Comparison of ENCODE assay signal across 22 mouse cellular contexts in the genomic region with DNA sequence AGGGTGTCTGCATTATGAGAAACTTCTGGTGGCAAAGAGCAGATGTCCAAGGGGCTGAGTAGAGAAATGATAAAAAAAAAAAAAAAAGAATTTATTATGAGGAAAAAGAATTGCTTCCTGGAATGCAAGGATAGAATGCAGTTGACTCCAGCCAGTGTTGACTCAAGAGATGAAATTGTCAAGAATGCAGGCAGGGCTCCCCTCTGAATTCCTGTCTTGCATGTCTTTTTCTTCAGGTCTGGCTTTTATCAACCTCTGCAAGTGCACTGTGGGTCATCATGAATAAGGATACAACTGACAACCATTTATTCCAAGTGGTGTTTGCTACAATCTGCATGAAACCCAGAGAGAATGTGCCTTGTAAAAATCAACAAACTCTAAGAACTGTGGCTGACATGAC.
DNase-seq lines count a peak whose midpoint lies in the region; ATAC-seq and TF ChIP-seq lines count a peak whose summit lies in the region.
"Had no signal": no experiment of that assay in that cellular context is flagged by ENCODE, and none has a peak within 500 bp of the region (broad histone marks: within the 10 kb centered on the region; RNA-seq: fewer than 3 reads in every experiment).

No protein-coding gene starts in this region.

- H3K27me3 ChIP-seq in heart, postnatal 0 days (ENCODE audit: control insufficient read depth, insufficient read depth, low read length), result no peaks in the 10 kb centered on the region
- no peaks in the 10 kb centered on the region for H3K27me3 ChIP-seq in heart, embryonic 12.5 days (replicated peaks)
- no peaks in the 10 kb centered on the region for H3K27me3 ChIP-seq in kidney, postnatal 0 days (ENCODE audit: insufficient read depth, low read length)
- no peaks in the 10 kb centered on the region for H3K27me3 ChIP-seq in Patski
- H3K27me3 ChIP-seq: embryonic facial prominence, embryonic 15.5 days; forebrain, embryonic 15.5 days; heart, embryonic 15.5 days had no signal

- no peaks in the 10 kb centered on the region for H3K4me1 ChIP-seq in heart, postnatal 0 days (ENCODE audit: control insufficient read depth, insufficient read depth)
- no peaks in the 10 kb centered on the region for H3K4me1 ChIP-seq in heart, embryonic 12.5 days (replicated peaks)
- H3K4me1 ChIP-seq in kidney, postnatal 0 days (replicated peaks; ENCODE audit: insufficient read depth, low read length), result no peaks in the 10 kb centered on the region
- H3K4me1 ChIP-seq: embryonic facial prominence, embryonic 15.5 days; forebrain, embryonic 15.5 days; heart, embryonic 10.5 days; heart, embryonic 15.5 days had no signal

- peak; percentile 18 for DNase-seq in heart, postnatal 0 days (ENCODE audit: low spot score)
- DNase-seq in kidney, postnatal 0 days (ENCODE audit: low spot score), result peak; percentile 46
- DNase-seq in kidney, adult 8-10 months, result no peak
- no peak for DNase-seq in Patski (ENCODE audit: low read depth, low spot score)
- peak; percentile 32 for DNase-seq in mesoderm, embryonic 11.5 days (ENCODE audit: low read depth, low spot score)
- DNase-seq in retina, postnatal 1 day, result no peak
- DNase-seq: adrenal gland, postnatal 25 days; B cell, adult 2 months; cerebellum, adult 2 months; cerebellum, postnatal 10 days; gastrocnemius, postnatal 36 days had no signal

- POLR2A ChIA-PET in Patski (lab: Charles Lee), result no interaction called here

- no peak for TF ChIP-seq EP300 in heart, postnatal 0 days (IDR thresholded peaks at IDR 0.05; ENCODE audit: low read depth)

- no peak overlapping the region for H3K4me3 ChIP-seq in heart, postnatal 0 days (ENCODE audit: low read depth, low read length)
- no peak overlapping the region for H3K4me3 ChIP-seq in heart, embryonic 12.5 days
- no peak overlapping the region for H3K4me3 ChIP-seq in kidney, postnatal 0 days (replicated peaks; ENCODE audit: low read depth, low read length)
- H3K4me3 ChIP-seq: embryonic facial prominence, embryonic 15.5 days; forebrain, embryonic 15.5 days; heart, embryonic 10.5 days; heart, embryonic 15.5 days had no signal

- TF ChIP-seq CTCF in heart, postnatal 0 days (IDR thresholded peaks at IDR 0.05; ENCODE audit: low read depth), result no peak
- TF ChIP-seq CTCF in kidney, postnatal 0 days (IDR thresholded peaks at IDR 0.05; ENCODE audit: low read depth), result no peak
- TF ChIP-seq CTCF in Patski (IDR thresholded peaks at IDR 0.05), result no peak

- ATAC-seq in heart, postnatal 0 days (ENCODE audit: insufficient read depth, low read depth), result no peak
- no peak for ATAC-seq in heart, embryonic 12.5 days (ENCODE audit: insufficient number of reproducible peaks, low FRiP score)
- no peak for ATAC-seq in kidney, postnatal 0 days (replicated peaks; ENCODE audit: low FRiP score, low read depth)
- peak; percentile 76 for ATAC-seq in Patski
- ATAC-seq in inflammation-experienced regulatory T-cells, adult 6 months, result no peak
- ATAC-seq: activated CD4-positive, CD25-positive, alpha-beta regulatory T cell, adult 4 months; CD4-positive, CD25-positive, alpha-beta regulatory T cell, adult 4 months; forebrain, embryonic 15.5 days; intestine, embryonic 16.5 days had no signal

- H3K4me2 ChIP-seq in heart, postnatal 0 days (ENCODE audit: low read depth, low read length), result no peak overlapping the region
- no peak overlapping the region for H3K4me2 ChIP-seq in heart, embryonic 12.5 days
- H3K4me2 ChIP-seq in kidney, postnatal 0 days (ENCODE audit: low read length), result no peak overlapping the region
- H3K4me2 ChIP-seq: embryonic facial prominence, embryonic 15.5 days; forebrain, embryonic 15.5 days; heart, embryonic 15.5 days; hindbrain, embryonic 14.5 days had no signal

- H3K27ac ChIP-seq in heart, postnatal 0 days (ENCODE audit: low read depth), result no peak overlapping the region
- H3K27ac ChIP-seq in heart, embryonic 12.5 days (ENCODE audit: poor library complexity, severe bottlenecking), result no peak overlapping the region
- no peak overlapping the region for H3K27ac ChIP-seq in kidney, postnatal 0 days
- H3K27ac ChIP-seq: embryonic facial prominence, embryonic 15.5 days; forebrain, embryonic 15.5 days; heart, embryonic 10.5 days; heart, embryonic 15.5 days; hindbrain, embryonic 14.5 days had no signal

- in situ Hi-C loops in Patski (cut with MboI; ENCODE audit: low pct_unique_long_range_greater_than_20kb), result no loop called here

- no peak overlapping the region for H3K9ac ChIP-seq in heart, postnatal 0 days (replicated peaks; ENCODE audit: low read depth, low read length)
- H3K9ac ChIP-seq in heart, embryonic 12.5 days, result no peak overlapping the region
- H3K9ac ChIP-seq in kidney, postnatal 0 days (ENCODE audit: low read depth, low read length), result no peak overlapping the region
- H3K9ac ChIP-seq: embryonic facial prominence, embryonic 15.5 days; forebrain, embryonic 15.5 days; heart, embryonic 15.5 days; hindbrain, embryonic 14.5 days had no signal

- CTCF ChIA-PET in Patski (lab: Charles Lee), result no interaction called here

- no peaks in the 10 kb centered on the region for H3K36me3 ChIP-seq in heart, postnatal 0 days (replicated peaks; ENCODE audit: control insufficient read depth, insufficient read depth, low read length)
- no peaks in the 10 kb centered on the region for H3K36me3 ChIP-seq in heart, embryonic 12.5 days
- no peaks in the 10 kb centered on the region for H3K36me3 ChIP-seq in kidney, postnatal 0 days (ENCODE audit: insufficient read depth, low read length)
- H3K36me3 ChIP-seq: embryonic facial prominence, embryonic 15.5 days; forebrain, embryonic 15.5 days; G1E; heart, embryonic 10.5 days; heart, embryonic 15.5 days had no signal

- H3K9me3 ChIP-seq in heart, postnatal 0 days (replicated peaks; ENCODE audit: control insufficient read depth, low read length), result no peaks in the 10 kb centered on the region
- H3K9me3 ChIP-seq in heart, embryonic 12.5 days (replicated peaks), result no peaks in the 10 kb centered on the region
- no peaks in the 10 kb centered on the region for H3K9me3 ChIP-seq in kidney, postnatal 0 days (replicated peaks; ENCODE audit: low read length)
- H3K9me3 ChIP-seq: embryonic facial prominence, embryonic 15.5 days; forebrain, embryonic 15.5 days; heart, embryonic 10.5 days; heart, embryonic 15.5 days had no signal

Comparison
In these comparisons a context has a peak if more than half of its experiments do, and no peak if none do; other contexts are left out.
1. DNase-seq: peak in heart, postnatal 0 days (single experiment), kidney, postnatal 0 days (single experiment) and mesoderm, embryonic 11.5 days (single experiment); none in kidney, adult 8-10 months (0 of 2), Patski (single experiment) and retina, postnatal 1 day (single experiment).